Comparison of ENCODE assay signal across 25 mouse cellular contexts in the genomic region with DNA sequence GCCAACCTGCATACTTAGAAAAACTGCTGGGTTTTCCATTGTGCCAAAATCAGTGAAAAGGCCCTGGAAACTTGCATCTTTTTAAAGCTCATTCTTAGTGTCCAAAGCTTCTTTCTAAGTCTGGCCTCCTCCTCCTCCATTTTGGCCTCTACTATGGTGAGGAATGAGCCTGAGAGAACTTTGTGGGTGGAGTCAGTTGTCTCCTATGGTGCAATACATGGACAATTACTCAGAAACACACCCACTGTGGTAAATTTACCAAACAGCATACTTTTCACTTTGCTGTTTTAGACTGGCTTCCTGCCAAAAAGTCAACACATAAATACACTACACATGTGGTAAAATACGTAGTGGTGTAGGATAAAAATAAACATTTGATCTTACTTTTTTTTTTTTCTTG.
DNase-seq lines count a peak whose midpoint lies in the region; ATAC-seq and TF ChIP-seq lines count a peak whose summit lies in the region.
"Had no signal": no experiment of that assay in that cellular context is flagged by ENCODE, and none has a peak within 500 bp of the region (broad histone marks: within the 10 kb centered on the region; RNA-seq: fewer than 3 reads in every experiment).

No protein-coding gene starts in this region.

- H3K9me3 ChIP-seq in lung, embryonic 14.5 days (ENCODE audit: low read depth, low read length), result no peaks in the 10 kb centered on the region
- H3K9me3 ChIP-seq: embryonic facial prominence, embryonic 13.5 days; forebrain, embryonic 10.5 days; forebrain, embryonic 13.5 days; hindbrain, embryonic 12.5 days; hindbrain, embryonic 15.5 days had no signal

- H3ac ChIP-seq in myocyte (ENCODE audit: control insufficient read depth, insufficient read length), result no peak overlapping the region

- H3K9ac ChIP-seq in lung, embryonic 14.5 days, result no peak overlapping the region
- H3K9ac ChIP-seq: embryonic facial prominence, embryonic 13.5 days; forebrain, embryonic 13.5 days; hindbrain, embryonic 12.5 days; hindbrain, embryonic 15.5 days had no signal

- peak; percentile 52; the same call in 1 of the 2 replicates for ATAC-seq in lung, embryonic 14.5 days (ENCODE audit: insufficient read depth)
- no peak for ATAC-seq in CD4-positive, CD25-positive, alpha-beta regulatory T cell, adult 4 months
- ATAC-seq: forebrain, embryonic 13.5 days; forebrain, embryonic 16.5 days; intestine, postnatal 0 days; Patski had no signal

- DNase-seq in lung, embryonic 14.5 days, result peak; percentile 64
- DNase-seq in lung, postnatal 25 days (ENCODE audit: low spot score), result no peak
- DNase-seq in 416B (ENCODE audit: low read depth), result peak; percentile 1
- DNase-seq in NIH3T3 (ENCODE audit: low read depth), result peak; percentile 35
- DNase-seq in left cerebral cortex, postnatal 25 days (ENCODE audit: low spot score in 2 of 2), result no peak
- DNase-seq: adrenal gland, adult 8-10 months; adrenal gland, postnatal 25 days; B cell, adult 2 months; cerebellum, adult 18-20 months; cerebellum, adult 9-11 months; cerebellum, postnatal 25 days; gastrocnemius, postnatal 10 days; gastrocnemius, postnatal 36 days; heart, adult 11 months had no signal

- no peak overlapping the region for H3K4me3 ChIP-seq in lung, embryonic 14.5 days (ENCODE audit: low read depth, low read length)
- no peak overlapping the region for H3K4me3 ChIP-seq in myocyte
- H3K4me3 ChIP-seq: embryonic facial prominence, embryonic 13.5 days; forebrain, embryonic 10.5 days; forebrain, embryonic 13.5 days; hindbrain, embryonic 12.5 days; hindbrain, embryonic 15.5 days had no signal

- intact Hi-C loops in left cerebral cortex, postnatal 25 days (cut with DNase I), result no loop called here

- H3K79me2 ChIP-seq in myocyte (ENCODE audit: control insufficient read depth, insufficient read depth), result no peaks in the 10 kb centered on the region

- TF ChIP-seq CTCF in lung, embryonic 14.5 days (IDR thresholded peaks at IDR 0.05; ENCODE audit: low read depth), result no peak

- TF ChIP-seq POLR2A in myocyte (IDR thresholded peaks at IDR 0.05; ENCODE audit: insufficient read length, low read depth), result no peak

- H3K27me3 ChIP-seq in lung, embryonic 14.5 days (ENCODE audit: insufficient read depth, low read length), result no peaks in the 10 kb centered on the region
- no peaks in the 10 kb centered on the region for H3K27me3 ChIP-seq in myocyte (ENCODE audit: control insufficient read depth, insufficient read depth, insufficient read length)
- H3K27me3 ChIP-seq: embryonic facial prominence, embryonic 13.5 days; forebrain, embryonic 13.5 days; hindbrain, embryonic 12.5 days; hindbrain, embryonic 15.5 days; Patski had no signal

- no peaks in the 10 kb centered on the region for H3K4me1 ChIP-seq in lung, embryonic 14.5 days (ENCODE audit: insufficient read depth)
- H3K4me1 ChIP-seq: forebrain, embryonic 10.5 days had no signal

- no peaks in the 10 kb centered on the region for H3K36me3 ChIP-seq in lung, embryonic 14.5 days (ENCODE audit: insufficient read depth)
- H3K36me3 ChIP-seq in myocyte (ENCODE audit: control insufficient read depth, insufficient read depth), result no peaks in the 10 kb centered on the region
- H3K36me3 ChIP-seq: embryonic facial prominence, embryonic 13.5 days; forebrain, embryonic 10.5 days; hindbrain, embryonic 12.5 days; hindbrain, embryonic 15.5 days had no signal

- H3K27ac ChIP-seq in lung, embryonic 14.5 days (ENCODE audit: low read depth), result no peak overlapping the region
- H3K27ac ChIP-seq: embryonic facial prominence, embryonic 13.5 days; forebrain, embryonic 10.5 days; forebrain, embryonic 13.5 days; hindbrain, embryonic 12.5 days; hindbrain, embryonic 15.5 days had no signal

- H3K4me2 ChIP-seq in lung, embryonic 14.5 days, result no peak overlapping the region
- no peak overlapping the region for H3K4me2 ChIP-seq in myocyte (ENCODE audit: low read depth)
- H3K4me2 ChIP-seq: embryonic facial prominence, embryonic 13.5 days; forebrain, embryonic 13.5 days; heart, embryonic 11.5 days; hindbrain, embryonic 12.5 days; hindbrain, embryonic 15.5 days had no signal

- WGBS in lung, embryonic 14.5 days, result 32% methylated on average over 1 of the region's 1 CpGs

TF ChIP-seq in myocyte, 11 proteins besides CTCF, POLR2A, EP300 and RAD21:
- TF ChIP-seq CEBPB (IDR thresholded peaks at IDR 0.05; ENCODE audit: insufficient read depth, poor library complexity, severe bottlenecking) (0 out of 2 replicates have a peak, but pooled peaks have one; percentile 33), TCF12 (IDR thresholded peaks at IDR 0.05; ENCODE audit: insufficient read depth, poor library complexity, severe bottlenecking) (no peak)

Comparison
In these comparisons a context has a peak if more than half of its experiments do, and no peak if none do; other contexts are left out.
1. DNase-seq: peak in lung, embryonic 14.5 days (single experiment), 416B (single experiment) and NIH3T3 (single experiment); none in lung, postnatal 25 days (single experiment) and left cerebral cortex, postnatal 25 days (0 of 2).